Mouse (Mus musculus): ENCODE measurements at regions not wholly inside any gene's neighbourhood (a gene's known extent, or its start where the extent isn't known, plus 50 kb on each side); places are given as distances from the start of the nearest gene placed in this dataset.
A peak's percentile ranks its signal among the peaks of the same experiment; 100 is the strongest.

GRCm38 (mm10) chr6:145310601-145311000 is 60.6 kb upstream of the Kras start:
- Histone ChIP-seq H3K4me2 (replicated peaks) (no peak overlapping the region), H3K27ac (replicated peaks) (no peak overlapping the region), H3K4me1 (no peaks in the 10 kb centered on the region), H3K9me3 (no peaks in the 10 kb centered on the region), H3K4me3 (no peak overlapping the region), H3K36me3 (no peaks in the 10 kb centered on the region), H3K9ac (replicated peaks) (no peak overlapping the region), H3K27me3 (no peaks in the 10 kb centered on the region)
- WGBS, result 33% methylated on average over 6 of the region's 6 CpGs
- ATAC-seq (ENCODE audit: low FRiP score, low read depth), result no peak

GRCm38 (mm10) chr6:145309025-145309424 is 59.0 kb upstream of the Kras start:
- H3K27me3 ChIP-seq, result no peaks in the 10 kb centered on the region
- 91% methylated on average over 3 of the region's 3 CpGs for WGBS
- no peak overlapping the region for H3K27ac ChIP-seq (replicated peaks)
- H3K9ac ChIP-seq (replicated peaks), result no peak overlapping the region
- peaks cover under 1% of the 10 kb centered on the region for H3K4me1 ChIP-seq
- H3K4me3 ChIP-seq, result no peak overlapping the region
- H3K36me3 ChIP-seq, result no peaks in the 10 kb centered on the region
- no peak overlapping the region for H3K4me2 ChIP-seq (replicated peaks)
- no peak for ATAC-seq (ENCODE audit: low FRiP score, low read depth)
- no peaks in the 10 kb centered on the region for H3K9me3 ChIP-seq

- 90% methylated on average over 8 of the region's 8 CpGs for WGBS
- H3K4me1 ChIP-seq, result peaks cover 9% of the 10 kb centered on the region
- no peak overlapping the region for H3K9ac ChIP-seq (replicated peaks)
- no peaks in the 10 kb centered on the region for H3K9me3 ChIP-seq
- H3K36me3 ChIP-seq, result no peaks in the 10 kb centered on the region
- no peak for ATAC-seq (ENCODE audit: low FRiP score, low read depth)
- H3K27me3 ChIP-seq, result peaks cover 5% of the 10 kb centered on the region; the same call in 1 of the 2 replicates
- H3K4me3 ChIP-seq, result no peak overlapping the region
- no peak overlapping the region for H3K27ac ChIP-seq (replicated peaks)
- H3K4me2 ChIP-seq (replicated peaks), result no peak overlapping the region
These were observed 57.2 kb upstream of the Kras start for GRCm38 (mm10) chr6:145307237-145307636.

GRCm38 (mm10) chr6:145306331-145307124 is 56.5 kb upstream of the Kras start:
- peaks cover 8% of the 10 kb centered on the region; the same call in 1 of the 2 replicates for H3K27me3 ChIP-seq
- 0 out of 2 replicates have a peak overlapping the region, but pooled peaks have one; percentile 39 for H3K27ac ChIP-seq (replicated peaks)
- no peaks in the 10 kb centered on the region for H3K9me3 ChIP-seq
- H3K4me3 ChIP-seq, result no peak overlapping the region
- no peaks in the 10 kb centered on the region for H3K36me3 ChIP-seq
- no peak overlapping the region for H3K9ac ChIP-seq (replicated peaks)
- 74% methylated on average over 18 of the region's 18 CpGs for WGBS
- peaks cover 9% of the 10 kb centered on the region for H3K4me1 ChIP-seq
- no peak overlapping the region for H3K4me2 ChIP-seq (replicated peaks)
- ATAC-seq (ENCODE audit: low FRiP score, low read depth), result 0 out of 2 replicates have a peak, but pooled peaks have one; percentile 32

GRCm38 (mm10) chr6:145305669-145306068 is 55.6 kb upstream of the Kras start:
- peaks cover 8% of the 10 kb centered on the region; the same call in 1 of the 2 replicates for H3K27me3 ChIP-seq
- no peak overlapping the region for H3K4me2 ChIP-seq (replicated peaks)
- no peak overlapping the region for H3K4me3 ChIP-seq
- H3K9ac ChIP-seq (replicated peaks), result no peak overlapping the region
- no peaks in the 10 kb centered on the region for H3K9me3 ChIP-seq
- 98% methylated on average over 5 of the region's 5 CpGs for WGBS
- no peaks in the 10 kb centered on the region for H3K36me3 ChIP-seq
- no peak for ATAC-seq (ENCODE audit: low FRiP score, low read depth)
- peaks cover 9% of the 10 kb centered on the region for H3K4me1 ChIP-seq
- no peak overlapping the region for H3K27ac ChIP-seq (replicated peaks)

- Histone ChIP-seq H3K9me3 (no peaks in the 10 kb centered on the region), H3K27ac (replicated peaks) (no peak overlapping the region), H3K36me3 (no peaks in the 10 kb centered on the region), H3K4me2 (replicated peaks) (peak overlapping the region; percentile 35), H3K4me1 (peaks cover 9% of the 10 kb centered on the region), H3K9ac (replicated peaks) (no peak overlapping the region; the same call in 1 of the 2 replicates), H3K27me3 (peaks cover 8% of the 10 kb centered on the region; the same call in 1 of the 2 replicates), H3K4me3 (no peak overlapping the region)
- whole genome bisulfite sequencing, result 12% methylated on average over 18 of the region's 18 CpGs
- ATAC-seq (ENCODE audit: low FRiP score, low read depth), result peak; percentile 47; the same call in 1 of the 2 replicates
These were observed 53.6 kb upstream of the Kras start for GRCm38 (mm10) chr6:145303641-145304070.

GRCm38 (mm10) chr6:145302907-145303640 is 53.0 kb upstream of the Kras start:
- Histone ChIP-seq H3K4me3 (no peak overlapping the region), H3K4me2 (replicated peaks) (peak overlapping the region; percentile 35), H3K9ac (replicated peaks) (no peak overlapping the region), H3K4me1 (peaks cover 9% of the 10 kb centered on the region), H3K27ac (replicated peaks) (no peak overlapping the region), H3K27me3 (peaks cover 9% of the 10 kb centered on the region; the same call in 1 of the 2 replicates), H3K36me3 (no peaks in the 10 kb centered on the region), H3K9me3 (no peaks in the 10 kb centered on the region)
- ATAC-seq (ENCODE audit: low FRiP score, low read depth), result no peak
- 68% methylated on average over 22 of the region's 22 CpGs for WGBS

- Histone ChIP-seq H3K4me2 (replicated peaks) (no peak overlapping the region), H3K4me3 (no peak overlapping the region), H3K4me1 (peaks cover 11% of the 10 kb centered on the region), H3K27ac (replicated peaks) (no peak overlapping the region), H3K9me3 (no peaks in the 10 kb centered on the region), H3K27me3 (peaks cover 12% of the 10 kb centered on the region; the same call in 1 of the 2 replicates), H3K9ac (replicated peaks) (no peak overlapping the region), H3K36me3 (no peaks in the 10 kb centered on the region)
- no peak for ATAC-seq (ENCODE audit: low FRiP score, low read depth)
- WGBS, result 93% methylated on average over 10 of the region's 10 CpGs
These were observed 52.1 kb upstream of the Kras start for GRCm38 (mm10) chr6:145302105-145302504.

GRCm38 (mm10) chr6:145300266-145300858 is 50.3 kb upstream of the Kras start:
- H3K9me3 ChIP-seq, result no peaks in the 10 kb centered on the region
- 52% methylated on average over 6 of the region's 6 CpGs for WGBS
- H3K4me2 ChIP-seq (replicated peaks), result no peak overlapping the region
- peaks cover 12% of the 10 kb centered on the region; the same call in 1 of the 2 replicates for H3K27me3 ChIP-seq
- ATAC-seq (ENCODE audit: low FRiP score, low read depth), result no peak
- H3K27ac ChIP-seq (replicated peaks), result no peak overlapping the region; the same call in 1 of the 2 replicates
- peaks cover 11% of the 10 kb centered on the region for H3K4me1 ChIP-seq
- no peak overlapping the region for H3K9ac ChIP-seq (replicated peaks)
- H3K4me3 ChIP-seq, result no peak overlapping the region
- no peaks in the 10 kb centered on the region for H3K36me3 ChIP-seq

Measured in midbrain, embryonic 12.5 days (tissue).